Mouse (Mus musculus) lung, embryonic 16.5 days (tissue): ENCODE results near the gene Lsamp. TPM values are rescaled to one million over a fixed set of nuclear protein-coding genes. Genes with fewer than 3 reads are reported as not detected.

ENCODE experiments used
- ATAC-seq: fragments of 200-750 bp; cut with Nextera tagmentation; 2 replicates; pipeline ENCODE4 v1.8.0; 2017; ENCODE audit warnings: low read depth, mild to moderate bottlenecking, moderate library complexity
- H3K27ac ChIP-seq: fragments of 300-500 bp; sonication (generic); 2 replicates; pipeline ENCODE4 v1.5.1; 2014; ENCODE audit warnings: mild to moderate bottlenecking, control low read depth, low read length
- H3K27me3 ChIP-seq: fragments of 300-500 bp; sonication (generic); 2 replicates; pipeline ENCODE4 v1.6.1; 2014; ENCODE audit warnings: low read depth, low read length, mixed read lengths; ENCODE audit not compliant: control insufficient read depth, insufficient read depth
- H3K36me3 ChIP-seq: fragments of 300-500 bp; sonication (generic); 2 replicates; pipeline ENCODE4 v1.6.1; 2014; ENCODE audit warnings: low read length; ENCODE audit not compliant: control insufficient read depth, insufficient read depth
- H3K4me1 ChIP-seq: fragments of 300-500 bp; sonication (generic); replicated peaks from 2 replicates; pipeline ENCODE4 v1.6.1; 2014; ENCODE audit warnings: low read length, mixed read lengths; ENCODE audit not compliant: control insufficient read depth, insufficient read depth
- H3K4me2 ChIP-seq: fragments of 300-500 bp; sonication (generic); 2 replicates; pipeline ENCODE4 v1.6.1; 2014; ENCODE audit warnings: low read depth, low read length, control low read depth
- H3K4me3 ChIP-seq: fragments of 300-500 bp; sonication (generic); 2 replicates; pipeline ENCODE4 v1.5.1; 2014; ENCODE audit warnings: mild to moderate bottlenecking, low read length, control low read depth
- H3K9ac ChIP-seq: fragments of 300-500 bp; sonication (generic); 2 replicates; pipeline ENCODE4 v1.6.1; 2014; ENCODE audit warnings: low read length, control low read depth
- H3K9me3 ChIP-seq: fragments of 300-500 bp; sonication (generic); 2 replicates; pipeline ENCODE4 v1.6.1; 2016; ENCODE audit warnings: low read length; ENCODE audit not compliant: control insufficient read depth
- WGBS: fragments of 180-500 bp; shearing (Covaris S2); extraction: QIAGEN DNeasy Blood & Tissue Kit; methylation state at CpG from one replicate; pipeline ENCODE4 v1.1.7; 2014; 5-methylcytosine and 5-hydroxymethylcytosine counted together
- polyA plus RNA-seq: library from polyadenylated mRNA; unstranded; fragments of >200 nt; fragmentation: Nextera tagmentation; extraction: Ambion mirVana; gene quantifications from 2 replicates; pipeline ENCODE4 v1.2.1, GENCODE M21; 2015

Lsamp gene
- polyA plus RNA-seq, 1 experiment from 2014 or later: 1.2 TPM

DNA sequence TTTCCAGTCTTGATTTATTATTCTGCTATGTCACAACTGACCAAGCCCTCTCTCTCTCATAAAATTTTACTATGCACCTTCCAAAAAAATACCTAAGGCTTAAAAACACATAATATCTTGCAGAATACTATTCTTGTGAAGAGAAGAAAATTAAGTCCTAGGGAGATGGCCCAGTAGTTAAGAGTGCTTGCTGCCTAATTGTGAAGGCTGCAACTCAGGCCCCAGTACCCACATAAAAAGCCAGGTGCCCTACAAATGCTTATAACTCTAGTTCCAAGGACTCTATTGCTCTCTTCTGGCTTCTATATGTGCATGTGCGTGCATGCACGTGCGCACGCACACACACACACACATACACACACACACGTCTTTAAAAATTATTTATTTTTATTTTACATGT lies 1225.9 kb downstream of the Lsamp start:
- Histone ChIP-seq H3K9me3 (no peaks in the 10 kb centered on the region), H3K4me3 (no peak overlapping the region), H3K36me3 (no peaks in the 10 kb centered on the region), H3K4me1 (no peaks in the 10 kb centered on the region), H3K4me2 (no peak overlapping the region), H3K9ac (no peak overlapping the region), H3K27ac (no peak overlapping the region), H3K27me3 (no peaks in the 10 kb centered on the region)
- ATAC-seq: no peak
- WGBS: 91% methylated on average over 5 of the region's 5 CpGs

- H3K27me3 ChIP-seq: no peaks in the 10 kb centered on the region
- H3K9me3 ChIP-seq: no peaks in the 10 kb centered on the region
- no peak overlapping the region for H3K4me2 ChIP-seq
- no peak for ATAC-seq
- no peak overlapping the region for H3K9ac ChIP-seq
- H3K4me1 ChIP-seq: no peaks in the 10 kb centered on the region
- no peak overlapping the region for H3K27ac ChIP-seq
- no peaks in the 10 kb centered on the region for H3K36me3 ChIP-seq
- no peak overlapping the region for H3K4me3 ChIP-seq
Observed at GRCm38 (mm10) chr16:41235829-41236228, 1251.7 kb downstream of the Lsamp start.

DNA sequence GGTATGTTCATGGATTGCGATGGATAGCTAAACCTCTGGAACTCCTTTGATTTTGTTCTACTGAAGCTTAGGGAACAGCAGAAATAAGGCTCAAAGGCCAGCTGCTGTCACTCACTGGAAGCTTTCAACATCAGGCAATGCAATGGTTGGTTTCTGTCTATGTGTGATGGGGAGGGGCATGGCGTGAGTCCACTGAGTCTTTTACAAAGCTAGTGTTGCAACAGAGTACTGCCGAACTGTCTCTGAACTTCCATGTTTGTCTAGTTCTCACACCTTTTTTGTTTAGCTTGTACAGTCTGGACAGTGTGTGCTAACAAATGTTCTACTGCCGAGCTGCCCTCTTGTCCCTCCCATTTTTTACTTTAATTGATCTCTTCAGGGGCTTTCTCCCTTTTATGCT lies 1258.7 kb downstream of the Lsamp start:
- Histone ChIP-seq H3K9me3 (no peaks in the 10 kb centered on the region), H3K27ac (no peak overlapping the region), H3K9ac (no peak overlapping the region), H3K27me3 (no peaks in the 10 kb centered on the region), H3K4me3 (no peak overlapping the region), H3K4me1 (no peaks in the 10 kb centered on the region), H3K36me3 (no peaks in the 10 kb centered on the region), H3K4me2 (no peak overlapping the region)
- 30% methylated on average over 4 of the region's 4 CpGs for WGBS
- ATAC-seq: peak; percentile 84

GRCm38 (mm10) chr16:41244711-41245110 lies 1260.5 kb downstream of the Lsamp start:
- WGBS: 16% methylated on average over 2 of the region's 2 CpGs
- no peaks in the 10 kb centered on the region for H3K9me3 ChIP-seq
- no peaks in the 10 kb centered on the region for H3K36me3 ChIP-seq
- no peaks in the 10 kb centered on the region for H3K4me1 ChIP-seq
- no peak overlapping the region for H3K9ac ChIP-seq
- no peak for ATAC-seq
- H3K27me3 ChIP-seq: no peaks in the 10 kb centered on the region
- no peak overlapping the region for H3K27ac ChIP-seq
- H3K4me2 ChIP-seq: no peak overlapping the region
- H3K4me3 ChIP-seq: no peak overlapping the region

- ATAC-seq: no peak
- WGBS: 42% methylated on average over 12 of the region's 12 CpGs
Observed at GRCm38 (mm10) chr16:41258145-41259035, 1274.2 kb downstream of the Lsamp start.

DNA sequence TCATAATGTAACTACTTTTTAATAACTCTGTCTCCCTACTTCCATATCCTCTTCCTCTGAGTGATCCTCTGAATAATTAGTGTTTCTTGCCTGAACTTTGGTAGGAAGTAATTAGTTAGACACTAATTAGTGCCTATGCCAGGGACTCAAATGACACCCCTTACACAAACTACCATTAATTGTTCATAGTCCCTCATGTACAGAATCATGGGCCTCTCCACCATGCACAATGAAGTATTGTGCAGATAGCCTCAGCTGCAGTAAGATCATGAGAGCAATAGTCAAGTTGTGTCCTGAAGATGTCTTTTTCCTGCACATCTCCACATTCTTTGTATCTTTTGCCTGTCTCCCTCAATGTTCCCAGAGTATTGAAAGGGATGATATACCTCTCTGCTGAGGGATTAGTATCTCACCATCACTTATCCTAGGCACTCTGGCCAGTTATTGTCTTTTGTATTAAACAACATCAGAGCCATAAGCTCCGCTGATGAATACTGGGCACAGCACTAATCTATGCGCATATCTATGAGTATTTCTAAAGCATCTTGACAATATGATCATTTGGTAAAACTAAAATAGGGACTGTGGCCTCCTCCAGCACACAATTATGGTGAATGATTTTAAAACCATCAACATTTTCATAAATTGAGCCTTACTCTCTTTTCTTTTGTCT lies 1292.0 kb downstream of the Lsamp start:
- Histone ChIP-seq H3K4me3 (no peak overlapping the region), H3K27ac (no peak overlapping the region), H3K36me3 (no peaks in the 10 kb centered on the region), H3K4me1 (no peaks in the 10 kb centered on the region), H3K9me3 (no peaks in the 10 kb centered on the region), H3K4me2 (no peak overlapping the region), H3K9ac (no peak overlapping the region), H3K27me3 (no peaks in the 10 kb centered on the region)
- ATAC-seq: no peak
- 89% methylated on average over 2 of the region's 2 CpGs for WGBS

More at GRCm38 (mm10) chr16:41258145-41259035, 1274.2 kb downstream of the Lsamp start:
- H3K4me3 ChIP-seq: no peak overlapping the region
- H3K36me3 ChIP-seq: no peaks in the 10 kb centered on the region
- H3K9me3 ChIP-seq: no peaks in the 10 kb centered on the region
- no peaks in the 10 kb centered on the region for H3K27me3 ChIP-seq
- H3K27ac ChIP-seq: no peak overlapping the region
- no peak overlapping the region for H3K9ac ChIP-seq
- H3K4me2 ChIP-seq: no peak overlapping the region
- H3K4me1 ChIP-seq: no peaks in the 10 kb centered on the region

GRCm38 (mm10) chr16:41317992-41318391 lies 1333.8 kb downstream of the Lsamp start:
- H3K4me1 ChIP-seq: no peaks in the 10 kb centered on the region
- no peak overlapping the region for H3K9ac ChIP-seq
- H3K4me3 ChIP-seq: no peak overlapping the region
- 61% methylated on average over 3 of the region's 3 CpGs for WGBS
- H3K4me2 ChIP-seq: no peak overlapping the region
- no peak for ATAC-seq
- H3K9me3 ChIP-seq: no peaks in the 10 kb centered on the region
- H3K27me3 ChIP-seq: no peaks in the 10 kb centered on the region
- no peak overlapping the region for H3K27ac ChIP-seq
- no peaks in the 10 kb centered on the region for H3K36me3 ChIP-seq

GRCm38 (mm10) chr16:41343431-41343830 lies 1359.3 kb downstream of the Lsamp start:
- no peak for ATAC-seq
- Histone ChIP-seq H3K4me2 (no peak overlapping the region), H3K9me3 (no peaks in the 10 kb centered on the region), H3K36me3 (no peaks in the 10 kb centered on the region), H3K4me3 (no peak overlapping the region), H3K9ac (no peak overlapping the region), H3K27me3 (no peaks in the 10 kb centered on the region), H3K27ac (no peak overlapping the region), H3K4me1 (no peaks in the 10 kb centered on the region)
- WGBS: 66% methylated on average over 1 of the region's 1 CpGs

DNA sequence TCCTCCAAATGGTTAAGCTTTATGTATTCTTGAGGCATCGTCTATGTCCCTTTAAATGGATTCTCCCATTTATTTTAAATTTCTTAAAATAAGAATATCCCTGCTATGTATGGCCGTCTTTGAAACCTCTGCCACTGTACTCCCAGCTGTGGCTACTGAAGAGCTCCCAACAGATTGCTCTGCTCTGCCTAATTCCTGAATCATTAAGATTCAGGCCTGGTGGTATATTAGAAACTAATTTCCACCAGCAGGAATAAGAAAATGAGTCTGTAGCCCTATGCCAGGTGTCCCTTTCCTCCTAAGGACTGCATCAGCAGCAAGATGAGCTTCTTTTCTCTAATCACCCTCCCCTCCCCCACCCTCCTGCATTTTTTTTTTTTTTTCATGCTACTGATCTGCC lies 1381.0 kb downstream of the Lsamp start:
- H3K4me2 ChIP-seq: no peak overlapping the region
- WGBS: 76% methylated on average over 2 of the region's 2 CpGs
- H3K27ac ChIP-seq: no peak overlapping the region

More for the DNA sequence above, 1381.0 kb downstream of the Lsamp start:
- Histone ChIP-seq H3K4me3 (no peak overlapping the region), H3K4me1 (no peaks in the 10 kb centered on the region), H3K36me3 (no peaks in the 10 kb centered on the region), H3K9me3 (no peaks in the 10 kb centered on the region), H3K9ac (no peak overlapping the region), H3K27me3 (no peaks in the 10 kb centered on the region)
- no peak for ATAC-seq
